Mouse (Mus musculus) erythroblast, embryonic 14.5 days (primary cell): ENCODE measurements around the gene Ltbp1.

Experiments used
- GATA1 ChIP-seq: IDR thresholded peaks from 2 replicates; pipeline ENCODE4 v1.6.1; 2012; ENCODE audit warnings: low read length, inconsistent platforms, mixed read lengths
- TAL1 ChIP-seq: IDR thresholded peaks from 3 replicates; pipeline ENCODE4 v1.6.1; 2012; ENCODE audit warnings: low read length, inconsistent platforms, mixed read lengths

DNA sequence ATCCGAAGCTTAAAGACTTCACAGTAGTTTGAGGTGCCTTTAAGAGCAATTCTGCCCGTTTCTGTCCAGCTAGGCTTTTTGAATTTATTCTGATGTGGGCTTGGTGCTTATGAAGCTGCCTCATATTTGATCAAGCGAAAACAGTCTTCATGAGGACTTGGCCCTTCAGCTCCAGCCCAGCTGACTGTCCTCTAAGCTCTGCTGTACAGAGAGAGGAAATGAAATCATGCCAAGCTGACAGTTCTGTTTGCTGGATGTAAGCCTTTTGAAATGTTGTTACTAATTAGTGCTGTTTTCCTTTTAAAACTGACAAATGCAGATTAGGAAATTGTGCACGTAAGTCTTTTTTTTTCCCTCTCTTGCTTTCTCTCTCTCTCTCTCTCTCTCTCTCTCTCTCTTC is 263.1 kb downstream of the Ltbp1 start:
- no peak for TF ChIP-seq GATA1
- no peak for TF ChIP-seq TAL1
